Mouse (Mus musculus): ENCODE measurements around the gene Phf14.

Phf14 gene

DNA sequence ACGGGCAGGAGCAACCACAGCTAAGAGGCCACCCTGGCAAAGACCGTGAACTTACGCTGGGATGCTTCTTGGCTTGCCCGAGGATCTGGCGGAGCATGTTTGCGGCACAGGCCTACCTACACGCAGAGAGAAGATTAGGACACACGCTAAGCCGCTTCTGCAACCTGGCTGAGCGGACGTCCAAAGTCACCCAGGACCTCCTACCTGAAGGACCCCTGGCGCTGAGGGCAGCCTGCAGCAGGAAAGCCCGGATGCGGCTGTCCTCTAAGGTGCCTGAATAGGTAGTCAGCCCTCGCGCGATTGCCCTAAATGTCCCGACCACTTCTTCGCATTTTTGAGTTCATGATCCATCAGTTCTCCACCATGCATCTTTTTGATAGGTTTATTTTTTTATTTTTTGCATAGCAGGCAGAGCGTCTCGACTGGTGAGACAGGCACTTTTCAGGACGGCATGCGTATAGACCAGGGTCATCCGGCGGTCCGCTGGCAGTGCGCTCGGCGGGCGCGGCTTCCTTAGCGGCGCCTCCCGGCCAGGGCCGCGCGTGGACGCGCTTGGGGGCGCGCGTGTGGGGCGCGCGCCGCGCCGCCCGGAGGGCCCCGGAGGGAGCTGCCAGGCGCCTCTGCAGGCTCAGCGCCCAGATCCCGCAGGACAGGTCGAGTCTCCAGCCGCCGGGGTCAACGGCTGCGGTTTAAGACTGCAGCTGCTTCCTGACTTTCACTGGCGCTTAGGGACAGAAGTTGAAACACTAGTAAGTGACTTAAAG is at the start of gene Phf14, which contains the start of gene Ndufa4:
Gene Phf14, plus strand, starts transcription at position 541 of the 764 bp plus-strand sequence.
Gene Ndufa4, minus strand, starts transcription at position 229 of the 764 bp plus-strand sequence.
- in situ Hi-C loops (cut with MboI, MseI), result loop anchor here (5.0 kb wide), 1 partner anchor 45 kb away; no protein-coding TSS in a partner anchor

- in situ Hi-C loops (cut with MboI, MseI), result loop anchor here (10.0 kb wide), 1 partner anchor 61 kb away; no protein-coding TSS in a partner anchor
Observed at GRCm38 (mm10) chr6:11875364-11875763, 32.2 kb upstream of the Phf14 start.

- in situ Hi-C loops (cut with MboI, MseI), result no loop called here
Observed at GRCm38 (mm10) chr6:11900809-11901310, 6.7 kb upstream of the Phf14 start.

- in situ Hi-C loops (cut with MboI, MseI), result loop anchor here (5.0 kb wide), 1 partner anchor 45 kb away; no protein-coding TSS in a partner anchor
Observed at GRCm38 (mm10) chr6:11906890-11907268, 730 bp upstream of the Phf14 start.

DNA sequence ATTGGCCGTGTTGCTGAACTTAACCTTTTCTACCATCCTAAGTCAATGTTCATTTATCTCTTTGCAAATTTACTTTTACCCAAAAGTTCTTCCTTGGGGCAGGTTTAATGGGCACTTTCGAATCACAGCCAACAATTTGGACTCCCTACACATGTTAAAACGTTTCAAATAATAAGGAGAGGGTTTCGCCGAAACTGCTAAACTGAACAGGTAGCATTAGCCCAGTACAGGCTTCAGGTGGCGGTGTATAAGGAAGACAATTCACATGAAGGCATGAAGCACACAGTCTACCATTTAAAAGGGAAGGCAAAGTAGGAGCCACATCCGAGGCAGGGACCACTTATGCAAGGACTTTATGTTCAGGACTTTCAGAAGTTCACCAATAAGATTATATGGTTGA is 561 bp downstream of the Phf14 start:
- in situ Hi-C loops (cut with MboI, MseI), result loop anchor here (5.0 kb wide), 1 partner anchor 46 kb away; no protein-coding TSS in a partner anchor

DNA sequence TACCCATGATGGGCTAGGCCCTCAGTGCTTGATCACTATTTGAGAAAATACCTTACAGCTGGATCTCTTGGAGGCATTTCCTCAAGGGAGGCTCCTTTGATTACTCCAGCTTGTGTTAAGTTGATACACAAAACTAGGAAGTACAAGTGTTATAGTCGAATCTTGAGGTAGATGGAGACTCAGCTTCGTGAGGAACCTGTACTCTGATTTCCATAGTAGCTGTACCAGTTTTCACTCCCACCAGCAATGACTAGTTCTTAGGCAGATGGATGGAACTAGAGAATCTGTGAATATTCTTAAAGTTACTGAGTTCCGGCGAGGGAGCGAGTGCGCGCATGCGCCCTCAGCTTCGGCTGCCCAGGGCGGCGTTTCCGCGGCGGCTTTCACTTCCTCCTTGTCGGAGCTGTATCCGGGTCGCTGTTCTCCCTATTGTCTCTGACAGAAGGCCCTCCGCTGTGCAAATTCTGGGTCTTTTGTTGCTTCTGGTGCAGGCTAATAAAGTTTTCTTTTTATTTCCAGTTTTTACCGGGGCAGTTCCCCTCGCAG is 18.0 kb downstream of the Phf14 start:
- in situ Hi-C loops (cut with MboI, MseI), result no loop called here

DNA sequence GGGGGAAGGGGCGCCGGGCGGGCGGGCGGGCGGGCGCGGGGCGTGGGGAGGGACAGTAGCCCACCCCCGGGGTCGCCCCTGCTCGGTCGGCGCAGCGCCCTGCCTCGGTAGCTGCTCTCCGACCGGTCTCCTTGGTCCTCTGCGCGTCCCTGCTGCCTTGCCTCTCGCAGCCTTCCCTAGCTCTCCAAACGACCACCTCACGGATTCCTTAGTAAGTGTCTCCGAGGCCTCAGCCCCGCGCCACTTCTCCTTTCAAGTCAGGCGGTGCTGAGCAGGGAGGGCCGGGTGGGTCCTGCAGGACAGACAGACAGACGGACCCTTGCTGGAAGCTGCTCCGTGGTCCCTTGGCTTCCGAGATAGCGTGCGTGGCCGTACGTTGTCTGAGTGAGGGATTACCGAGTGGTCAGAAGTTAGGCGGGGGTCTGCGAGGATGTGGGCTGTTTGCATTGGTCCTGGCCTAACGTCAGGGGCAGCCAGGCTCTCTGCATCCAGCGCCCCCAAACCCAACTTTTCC is 18.5 kb downstream of the Phf14 start:
- in situ Hi-C loops (cut with MboI, MseI), result no loop called here

DNA sequence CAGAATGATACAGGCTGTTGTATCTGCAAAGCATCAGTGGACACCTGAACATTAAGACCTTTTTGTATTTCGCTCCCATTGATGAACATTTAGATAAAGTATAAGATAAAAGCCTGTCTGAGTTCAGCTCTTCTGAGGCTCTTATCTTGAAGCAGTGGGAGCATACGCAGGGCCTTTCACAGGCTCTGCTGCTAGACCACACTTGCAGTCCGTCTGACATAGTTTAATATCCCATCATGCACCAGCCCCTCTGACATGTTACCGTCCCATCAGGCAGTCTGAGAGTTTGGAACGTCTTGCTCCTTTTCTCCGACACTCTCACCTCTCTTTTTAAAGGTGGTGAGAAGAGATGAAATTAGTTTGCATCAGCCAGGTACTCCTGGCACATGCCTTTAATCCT is 19.9 kb downstream of the Phf14 start:
- in situ Hi-C loops (cut with MboI, MseI), result no loop called here

- in situ Hi-C loops (cut with MboI, MseI), result no loop called here
Observed at GRCm38 (mm10) chr6:11933403-11933802, 25.8 kb downstream of the Phf14 start.

- in situ Hi-C loops (cut with MboI, MseI), result no loop called here
Observed at GRCm38 (mm10) chr6:11940895-11941294, 33.3 kb downstream of the Phf14 start.

GRCm38 (mm10) chr6:11942089-11942488 is 34.5 kb downstream of the Phf14 start:
- in situ Hi-C loops (cut with MboI, MseI), result no loop called here

GRCm38 (mm10) chr6:11948100-11948499 is 40.5 kb downstream of the Phf14 start:
- in situ Hi-C loops (cut with MboI, MseI), result no loop called here

DNA sequence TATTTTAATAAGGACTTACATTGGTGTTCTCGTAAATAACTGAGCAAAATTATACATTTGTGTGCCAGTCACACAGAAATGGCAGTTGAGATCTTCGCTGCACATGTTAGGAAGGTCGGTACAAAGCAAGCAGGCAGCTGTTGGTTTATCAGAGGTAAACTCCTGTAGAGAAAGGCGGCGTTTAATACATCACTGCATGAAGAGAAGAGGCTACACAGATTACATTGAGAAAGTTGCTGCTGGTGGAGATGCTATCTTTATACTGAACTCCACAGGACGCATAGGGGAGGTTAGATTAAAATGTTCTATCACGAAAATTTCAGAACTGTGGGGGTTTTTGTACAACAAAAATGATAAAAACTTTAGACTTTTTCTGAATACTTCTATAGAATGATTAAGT is 52.6 kb downstream of the Phf14 start:
- in situ Hi-C loops (cut with MboI, MseI), result no loop called here

DNA sequence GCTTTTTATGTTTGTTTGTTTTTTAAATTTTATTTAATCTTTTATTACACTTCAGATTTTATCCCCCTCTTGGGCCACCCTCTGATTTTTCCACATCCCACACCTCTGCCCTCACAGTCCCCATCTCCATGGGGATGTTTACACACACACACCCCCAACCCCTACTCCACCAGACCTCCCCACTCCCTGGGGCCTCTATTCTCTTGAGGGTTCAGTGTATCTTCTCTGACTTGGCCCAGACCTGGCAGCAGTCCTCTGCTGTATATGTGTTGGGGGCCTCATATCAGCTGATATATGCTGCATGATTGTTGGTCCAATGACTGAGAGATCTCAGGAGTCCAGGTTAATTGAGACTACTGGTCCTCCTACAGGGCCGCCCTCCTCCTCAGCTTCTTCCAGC is 86.2 kb downstream of the Phf14 start:
- in situ Hi-C loops (cut with MboI, MseI), result no loop called here

GRCm38 (mm10) chr6:11998576-11998975 is 91.0 kb downstream of the Phf14 start:
- in situ Hi-C loops (cut with MboI, MseI), result no loop called here

DNA sequence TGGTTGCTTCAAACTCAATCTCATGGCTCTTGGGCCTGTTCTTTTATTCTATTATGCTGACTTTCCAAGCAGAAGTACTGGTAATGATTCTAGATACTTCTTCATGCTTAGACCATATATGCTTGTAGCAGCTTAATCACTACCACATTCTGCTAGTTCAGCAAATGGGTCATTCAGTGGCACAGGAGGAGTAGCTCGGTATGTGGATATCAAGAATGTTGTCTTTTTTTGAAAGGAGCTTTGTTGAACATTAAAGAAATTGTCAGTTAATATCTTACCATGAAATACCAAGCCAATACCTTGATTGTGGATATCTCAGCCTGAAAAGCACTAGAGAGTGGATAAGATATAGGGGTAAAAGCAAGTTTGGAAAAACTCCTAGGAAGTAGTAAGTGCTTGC is 91.9 kb downstream of the Phf14 start:
- in situ Hi-C loops (cut with MboI, MseI), result no loop called here

DNA sequence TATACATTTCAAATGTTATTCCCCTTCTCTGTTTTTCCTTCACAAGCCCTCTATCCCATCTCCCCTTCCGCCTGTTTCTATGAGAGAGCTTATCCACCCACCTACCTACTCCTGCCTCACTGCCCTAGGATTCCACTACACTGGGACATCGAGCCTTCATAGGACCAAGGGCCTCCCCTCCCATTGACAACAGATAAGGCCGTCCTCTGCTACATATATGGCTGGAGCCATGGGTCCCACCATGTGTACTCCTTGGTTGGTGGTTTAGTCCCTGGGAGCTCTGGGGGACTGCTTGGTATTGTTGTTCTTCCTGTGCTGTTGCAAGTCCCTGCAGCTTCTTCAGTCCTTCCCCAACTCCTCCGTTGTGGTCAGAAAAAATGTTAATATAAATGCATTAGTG is 97.8 kb downstream of the Phf14 start:
- in situ Hi-C loops (cut with MboI, MseI), result no loop called here

GRCm38 (mm10) chr6:12006001-12006400 is 98.4 kb downstream of the Phf14 start:
- in situ Hi-C loops (cut with MboI, MseI), result no loop called here

DNA sequence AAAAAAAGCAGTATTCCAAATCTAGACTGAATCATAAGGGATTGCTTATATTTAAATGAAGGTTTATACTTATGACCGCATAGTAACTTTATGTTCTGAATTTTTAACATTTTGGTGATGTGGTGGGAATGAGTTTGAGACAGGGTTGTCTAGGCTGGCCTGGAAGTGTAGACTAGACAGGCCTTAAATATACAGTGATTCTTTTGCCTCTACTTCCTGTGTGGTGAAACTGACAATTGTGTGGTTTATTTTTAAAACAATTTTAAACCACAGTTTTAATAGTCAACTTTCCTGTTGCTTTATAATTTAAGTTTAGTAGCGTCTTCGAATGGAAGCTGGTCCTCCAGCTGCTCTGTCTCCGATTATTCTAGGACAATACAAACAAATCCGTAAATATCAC is 104.5 kb downstream of the Phf14 start:
- in situ Hi-C loops (cut with MboI, MseI), result no loop called here

- in situ Hi-C loops (cut with MboI, MseI), result no loop called here
Observed at GRCm38 (mm10) chr6:12014035-12014434, 106.4 kb downstream of the Phf14 start.

GRCm38 (mm10) chr6:12014733-12015132 is 107.1 kb downstream of the Phf14 start:
- in situ Hi-C loops (cut with MboI, MseI), result no loop called here

GRCm38 (mm10) chr6:12019736-12020135 is 112.1 kb downstream of the Phf14 start:
- in situ Hi-C loops (cut with MboI, MseI), result no loop called here

GRCm38 (mm10) chr6:12020156-12020555 is 112.5 kb downstream of the Phf14 start:
- in situ Hi-C loops (cut with MboI, MseI), result no loop called here

Data from regulatory T cell (primary cell).